Mouse (Mus musculus): ENCODE results near the gene Tsen2.
A peak's percentile ranks its signal among the peaks of the same experiment; 100 is the strongest.

Gene Tsen2

DNA sequence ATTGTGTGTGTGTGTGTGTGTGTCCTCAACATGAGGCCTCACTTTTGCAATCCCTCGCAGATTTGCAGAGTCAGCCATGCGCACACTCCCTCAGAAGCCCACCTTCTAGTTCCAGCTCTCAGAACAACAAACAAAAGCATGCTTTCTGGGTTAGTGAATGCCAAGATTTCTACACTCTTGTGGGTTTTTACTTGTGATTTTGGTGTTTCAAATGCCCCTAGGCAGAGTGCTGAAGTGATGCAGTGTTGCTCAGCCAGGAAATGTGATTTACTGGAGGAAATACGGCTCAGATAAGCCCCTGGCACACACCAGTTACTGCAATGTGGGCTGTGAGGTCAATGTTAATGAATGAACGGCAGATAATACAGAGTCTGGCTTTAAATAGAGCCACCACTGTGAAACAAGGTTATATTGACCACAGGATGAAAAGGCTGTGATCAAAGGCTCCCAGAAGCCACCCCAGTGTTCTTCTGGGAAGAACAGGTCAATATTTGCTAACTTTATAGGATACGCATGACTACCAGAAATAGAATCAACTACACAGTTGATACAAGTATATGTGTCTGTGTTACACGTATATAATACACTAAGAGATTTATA, 2.7 kb upstream of the Tsen2 start:
- no peak for DNase-seq (ENCODE audit: low read depth, low spot score)

- DNase-seq (ENCODE audit: low read depth, low spot score), result no peak
Observed at GRCm38 (mm10) chr6:115542341-115542740, 2.1 kb upstream of the Tsen2 start.

GRCm38 (mm10) chr6:115546276-115546675, 1.8 kb downstream of the Tsen2 start:
- DNase-seq (ENCODE audit: low read depth, low spot score), result peak; percentile 42

DNA sequence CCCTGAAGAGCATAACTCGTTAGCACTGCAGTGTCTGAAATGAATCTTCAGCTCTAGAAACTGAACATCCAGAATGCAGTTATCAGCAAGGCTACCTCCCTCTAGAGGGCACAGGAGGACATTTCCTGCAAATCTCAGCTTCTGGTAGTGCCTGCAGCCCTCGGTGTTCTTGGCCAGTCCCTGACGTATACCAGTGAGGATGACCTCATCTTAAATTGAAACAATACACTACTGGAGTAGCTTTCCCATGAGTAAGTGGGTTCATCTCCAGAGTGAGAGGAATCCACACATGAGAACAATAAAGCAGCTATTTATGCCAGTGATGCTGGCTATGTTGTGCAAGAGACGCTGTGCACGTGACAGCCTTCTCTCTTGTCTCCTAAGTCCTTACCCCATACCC, 11.0 kb downstream of the Tsen2 start:
- DNase-seq (ENCODE audit: low read depth, low spot score), result no peak

DNA sequence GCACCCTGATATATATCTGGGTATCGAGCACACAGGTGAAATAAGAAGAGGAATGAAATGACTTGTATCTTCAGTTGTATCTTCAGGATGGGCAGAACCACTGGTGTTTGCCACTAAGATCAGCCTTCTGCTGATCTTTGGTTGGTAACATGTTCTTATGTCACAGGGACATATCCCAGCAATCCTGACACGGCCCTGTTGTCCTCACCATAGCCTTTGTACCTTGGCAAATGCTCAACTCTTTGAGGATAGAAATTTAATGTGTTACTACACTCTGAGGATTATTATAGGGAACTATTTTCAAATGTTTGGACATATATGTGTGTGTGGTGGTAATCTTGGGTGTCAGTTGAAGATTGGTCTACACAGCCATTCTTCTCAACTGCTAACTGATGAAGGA, 13.7 kb downstream of the Tsen2 start:
- no peak for DNase-seq (ENCODE audit: low read depth, low spot score)

- DNase-seq (ENCODE audit: low read depth, low spot score), result no peak
Observed at GRCm38 (mm10) chr6:115559651-115560632, 15.5 kb downstream of the Tsen2 start.

DNA sequence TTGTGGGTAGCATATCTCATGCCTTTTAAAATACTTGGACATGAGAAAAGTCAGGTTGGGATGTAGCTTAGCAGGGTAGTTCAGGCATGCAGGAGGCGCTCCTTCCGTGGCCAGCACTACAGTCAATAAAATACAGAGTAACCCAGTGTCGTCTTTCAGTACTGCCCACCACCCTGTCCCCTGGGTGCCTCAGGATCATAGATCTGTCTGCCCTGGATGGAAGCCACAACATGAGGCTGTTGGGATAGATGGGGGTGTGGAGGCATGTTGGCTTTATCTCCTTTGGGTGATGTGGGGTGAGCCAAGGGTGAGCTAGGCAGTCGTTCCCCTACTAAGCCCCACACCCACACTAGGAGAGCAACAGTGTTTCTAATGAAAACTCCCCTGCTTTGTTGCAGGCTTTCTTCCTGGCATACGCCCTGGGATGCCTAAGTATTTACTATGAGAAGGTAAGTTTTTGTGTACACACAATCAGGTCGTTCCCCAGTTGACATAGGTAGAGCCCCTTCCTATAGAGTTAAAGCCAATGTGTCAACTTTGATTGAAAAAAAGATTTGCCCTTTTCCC, 21.1 kb downstream of the Tsen2 start:
- no peak for DNase-seq (ENCODE audit: low read depth, low spot score)

DNA sequence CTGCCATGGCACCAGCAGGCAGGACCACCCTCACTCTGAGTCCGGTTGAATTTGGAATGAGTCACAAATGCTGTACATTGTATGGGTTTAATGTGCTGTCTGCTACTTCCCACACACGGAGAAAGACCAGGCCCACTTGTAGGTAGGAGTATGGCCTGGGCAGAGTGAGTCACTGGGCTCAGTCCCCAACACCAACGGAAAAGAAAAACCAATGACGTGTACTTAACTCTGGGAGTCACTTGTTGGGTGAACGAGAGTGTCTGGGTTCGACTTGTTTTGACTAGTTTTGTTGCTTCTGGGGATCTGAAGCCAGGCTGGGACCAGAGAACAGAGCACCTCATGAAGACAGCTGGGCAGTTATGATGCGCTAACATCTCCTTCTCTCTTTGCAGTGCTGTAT, 29.7 kb downstream of the Tsen2 start:
- no peak for DNase-seq (ENCODE audit: low read depth, low spot score)

DNA sequence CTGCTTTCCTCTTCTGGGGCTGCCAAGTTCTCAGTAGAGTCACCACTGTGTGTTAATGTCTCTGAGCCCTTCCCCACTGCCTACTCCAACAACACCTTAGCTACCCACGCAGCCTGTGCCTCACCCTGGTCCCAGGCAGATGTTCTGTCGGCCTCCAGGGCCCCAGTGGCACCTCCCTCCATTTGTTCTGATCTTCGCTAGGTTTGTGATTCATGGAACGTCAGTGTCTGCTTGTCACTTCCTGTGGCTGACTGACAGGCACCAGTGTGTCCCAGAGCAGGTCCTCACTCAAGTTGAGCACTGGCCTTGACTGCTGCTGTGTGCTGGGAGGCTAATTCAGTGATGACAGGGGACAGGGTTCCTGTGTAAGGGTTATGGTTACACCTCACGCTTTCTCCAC, 32.9 kb downstream of the Tsen2 start:
- DNase-seq (ENCODE audit: low read depth, low spot score), result no peak

DNA sequence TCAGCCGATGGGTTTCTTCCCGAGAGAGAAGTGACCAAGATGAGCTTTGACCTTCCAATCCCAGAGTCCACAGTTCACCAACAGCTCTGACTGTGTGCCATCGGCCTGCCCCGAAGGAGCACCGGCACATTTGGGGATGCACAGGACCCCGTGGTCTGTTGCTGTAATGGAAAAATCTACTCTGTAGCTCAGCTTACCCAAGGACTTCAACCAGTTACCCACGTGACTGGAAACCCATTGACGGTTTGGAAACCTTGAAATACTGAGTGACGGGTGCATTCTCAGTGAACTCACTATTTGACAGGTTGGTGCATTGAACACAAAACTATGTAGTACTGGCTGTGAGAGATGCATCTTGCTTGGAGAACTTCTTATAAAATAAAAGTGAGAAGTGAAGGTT, 33.5 kb downstream of the Tsen2 start:
- no peak for DNase-seq (ENCODE audit: low read depth, low spot score)

- DNase-seq (ENCODE audit: low read depth, low spot score), result no peak
Observed at GRCm38 (mm10) chr6:115580810-115581209, 36.3 kb downstream of the Tsen2 start.

GRCm38 (mm10) chr6:115582328-115583115, 38.1 kb downstream of the Tsen2 start:
- no peak for DNase-seq (ENCODE audit: low read depth, low spot score)

- no peak for DNase-seq (ENCODE audit: low read depth, low spot score)
Observed at GRCm38 (mm10) chr6:115583430-115584125, 39.1 kb downstream of the Tsen2 start.

GRCm38 (mm10) chr6:115584176-115584575, 39.7 kb downstream of the Tsen2 start:
- no peak for DNase-seq (ENCODE audit: low read depth, low spot score)

DNA sequence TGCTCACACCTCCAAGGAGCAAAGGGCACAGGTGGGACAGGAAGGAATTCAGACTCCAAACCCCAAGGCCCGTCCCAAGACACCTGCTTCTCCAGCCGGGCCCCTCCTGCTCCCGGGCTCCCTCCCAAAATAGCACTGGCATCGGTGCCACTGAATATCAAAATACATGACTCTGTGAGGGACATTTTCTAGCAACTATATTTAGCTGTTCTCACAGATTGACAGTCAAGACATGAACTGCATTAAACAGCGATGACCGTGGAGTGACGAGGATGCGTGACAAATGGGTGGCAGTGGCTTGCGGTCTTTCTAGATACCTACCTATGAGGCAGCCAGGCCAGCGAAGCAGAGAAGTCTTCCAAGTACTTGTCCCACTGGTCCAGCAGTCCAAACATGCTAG, 41.9 kb downstream of the Tsen2 start:
- no peak for DNase-seq (ENCODE audit: low read depth, low spot score)

GRCm38 (mm10) chr6:115591692-115592359, 47.4 kb downstream of the Tsen2 start:
- no peak for DNase-seq (ENCODE audit: low read depth, low spot score)

DNA sequence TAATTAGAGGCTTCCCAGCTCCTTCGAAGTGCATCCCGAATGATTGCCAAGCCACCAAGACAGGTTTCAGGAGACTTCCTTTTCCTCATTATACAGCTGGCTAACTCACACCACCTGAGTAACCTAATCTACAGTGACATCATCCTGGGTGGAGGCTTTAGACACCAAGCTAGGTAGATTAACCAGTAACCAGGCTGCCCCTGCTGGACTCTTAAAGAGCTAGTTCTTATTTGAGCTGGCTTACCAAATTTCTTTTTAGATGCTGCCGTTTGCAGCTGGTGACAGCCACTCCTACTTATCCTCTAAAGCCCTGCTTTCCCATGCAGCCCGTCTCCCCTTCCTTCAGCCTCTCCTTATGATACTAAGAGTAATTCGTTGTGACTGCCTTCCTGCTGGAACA, 48.0 kb downstream of the Tsen2 start, which contains the start of gene Mkrn2os:
Gene Mkrn2os, minus strand, starts transcription at position 119 of the 400 bp plus-strand sequence.
- no peak for DNase-seq (ENCODE audit: low read depth, low spot score)

GRCm38 (mm10) chr6:115593252-115593651, 48.8 kb downstream of the Tsen2 start:
- no peak for DNase-seq (ENCODE audit: low read depth, low spot score)

DNA sequence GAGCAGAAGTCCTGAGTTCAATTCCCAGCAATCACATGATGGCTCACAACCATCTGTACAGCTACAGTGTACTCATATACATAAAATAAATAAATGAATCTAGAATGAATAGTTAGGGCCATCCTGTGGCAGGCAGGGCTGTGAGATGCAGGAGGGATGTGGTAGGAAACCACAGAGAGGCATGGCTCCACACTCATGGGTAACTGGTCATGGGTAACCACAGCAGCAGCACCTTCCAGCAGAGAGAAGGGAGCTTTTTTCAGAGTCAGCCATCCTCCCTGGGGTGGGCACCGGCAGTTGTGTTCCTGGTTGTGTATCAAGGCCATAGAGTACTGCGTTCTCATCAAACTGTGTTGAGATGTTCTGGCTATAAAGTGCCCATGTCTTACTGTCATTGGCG, 50.0 kb downstream of the Tsen2 start:
- DNase-seq (ENCODE audit: low read depth, low spot score), result no peak

DNA sequence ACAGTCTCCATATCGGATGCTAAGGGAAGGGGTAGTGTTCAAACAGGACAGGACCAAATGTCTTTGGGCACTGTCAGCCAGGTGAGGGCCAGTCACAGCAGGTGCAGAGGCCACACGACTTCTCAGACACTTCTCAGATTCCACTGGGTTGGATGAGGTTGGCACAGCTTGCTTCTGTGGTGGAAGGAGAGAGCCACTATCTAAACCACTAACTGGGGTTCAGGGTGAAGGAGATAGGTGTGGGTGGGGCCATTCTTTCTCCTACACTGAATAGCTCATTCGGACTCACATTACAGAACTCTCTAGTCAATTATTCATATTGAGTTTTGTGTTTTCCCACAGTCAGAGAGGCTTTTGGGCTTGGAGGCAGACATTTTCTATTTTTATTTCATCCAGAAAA, 51.2 kb downstream of the Tsen2 start:
- no peak for DNase-seq (ENCODE audit: low read depth, low spot score)

GRCm38 (mm10) chr6:115601322-115601714, 56.9 kb downstream of the Tsen2 start:
- no peak for DNase-seq (ENCODE audit: low read depth, low spot score)
